Mouse (Mus musculus): ENCODE measurements around the gene Spopl. TPM values are rescaled to one million over a fixed set of nuclear protein-coding genes. Genes with fewer than 3 reads are reported as not detected.
"Not testable (repeated sequence)": the region's sequence is repeated elsewhere in the genome, so short reads cannot be mapped to it uniquely, and the experiment has no call there.

The Spopl gene
- total and polyA plus RNA-seq, 2 experiments from 2014 or later: 6.6 to 16.7 TPM

GRCm38 (mm10) chr2:23547220-23547619, 24.7 kb downstream of the Spopl start:
- Histone ChIP-seq H3K4me3 (ENCODE audit: low read depth, low read length) (no peak overlapping the region), H3K9ac (replicated peaks; ENCODE audit: low read depth, low read length) (no peak overlapping the region), H3K27ac (ENCODE audit: low read depth) (no peak overlapping the region), H3K36me3 (replicated peaks; ENCODE audit: control insufficient read depth, insufficient read depth, low read length) (no peaks in the 10 kb centered on the region), H3K4me1 (ENCODE audit: control insufficient read depth, insufficient read depth) (no peaks in the 10 kb centered on the region), H3K27me3 (ENCODE audit: control insufficient read depth, insufficient read depth, low read length) (no peaks in the 10 kb centered on the region), H3K4me2 (ENCODE audit: low read depth, low read length) (no peak overlapping the region), H3K9me3 (replicated peaks; ENCODE audit: control insufficient read depth, low read length) (no peaks in the 10 kb centered on the region)
- TF ChIP-seq CTCF (IDR thresholded peaks at IDR 0.05; ENCODE audit: low read depth) (no peak), EP300 (IDR thresholded peaks at IDR 0.05; ENCODE audit: low read depth) (no peak)
- WGBS: 97% methylated on average over 1 of the region's 1 CpGs
- DNase-seq (ENCODE audit: low spot score) (no peak), ATAC-seq (ENCODE audit: insufficient read depth, low read depth) (no peak)

GRCm38 (mm10) chr2:23539967-23540366, 31.9 kb downstream of the Spopl start:
- WGBS: 79% methylated on average over 4 of the region's 4 CpGs
- no peaks in the 10 kb centered on the region for H3K4me1 ChIP-seq (ENCODE audit: control insufficient read depth, insufficient read depth)
- TF ChIP-seq CTCF (IDR thresholded peaks at IDR 0.05; ENCODE audit: low read depth): no peak
- TF ChIP-seq EP300 (IDR thresholded peaks at IDR 0.05; ENCODE audit: low read depth): no peak
- no peaks in the 10 kb centered on the region for H3K9me3 ChIP-seq (replicated peaks; ENCODE audit: control insufficient read depth, low read length)
- no peak overlapping the region for H3K9ac ChIP-seq (replicated peaks; ENCODE audit: low read depth, low read length)
- no peak for DNase-seq (ENCODE audit: low spot score)
- no peak for ATAC-seq (ENCODE audit: insufficient read depth, low read depth)
- no peaks in the 10 kb centered on the region for H3K27me3 ChIP-seq (ENCODE audit: control insufficient read depth, insufficient read depth, low read length)
- H3K27ac ChIP-seq (ENCODE audit: low read depth): no peak overlapping the region
- no peak overlapping the region for H3K4me3 ChIP-seq (ENCODE audit: low read depth, low read length)
- H3K4me2 ChIP-seq (ENCODE audit: low read depth, low read length): no peak overlapping the region
- H3K36me3 ChIP-seq (replicated peaks; ENCODE audit: control insufficient read depth, insufficient read depth, low read length): no peaks in the 10 kb centered on the region

- peaks cover 17% of the 10 kb centered on the region for H3K36me3 ChIP-seq (replicated peaks; ENCODE audit: control insufficient read depth, insufficient read depth, low read length)
- ATAC-seq (ENCODE audit: insufficient read depth, low read depth); H3K4me3 ChIP-seq (ENCODE audit: low read depth, low read length); DNase-seq (ENCODE audit: low spot score); H3K4me1 ChIP-seq (ENCODE audit: control insufficient read depth, insufficient read depth); H3K27ac ChIP-seq (ENCODE audit: low read depth); H3K27me3 ChIP-seq (ENCODE audit: control insufficient read depth, insufficient read depth, low read length); H3K9me3 ChIP-seq (replicated peaks; ENCODE audit: control insufficient read depth, low read length); H3K9ac ChIP-seq (replicated peaks; ENCODE audit: low read depth, low read length); H3K4me2 ChIP-seq (ENCODE audit: low read depth, low read length): not testable (repeated sequence)
- WGBS: 84% methylated on average over 2 of the region's 2 CpGs
Measured at GRCm38 (mm10) chr2:23527717-23528116, 44.2 kb downstream of the Spopl start.

- WGBS: 85% methylated on average over 3 of the region's 3 CpGs
- DNase-seq (ENCODE audit: low spot score) (no peak), ATAC-seq (ENCODE audit: insufficient read depth, low read depth) (no peak)
- Histone ChIP-seq H3K36me3 (replicated peaks; ENCODE audit: control insufficient read depth, insufficient read depth, low read length) (peaks cover 12% of the 10 kb centered on the region; the same call in 1 of the 2 replicates), H3K4me1 (ENCODE audit: control insufficient read depth, insufficient read depth) (no peaks in the 10 kb centered on the region), H3K9me3 (replicated peaks; ENCODE audit: control insufficient read depth, low read length) (no peaks in the 10 kb centered on the region), H3K4me3 (ENCODE audit: low read depth, low read length) (no peak overlapping the region), H3K4me2 (ENCODE audit: low read depth, low read length) (no peak overlapping the region), H3K27ac (ENCODE audit: low read depth) (no peak overlapping the region), H3K9ac (replicated peaks; ENCODE audit: low read depth, low read length) (no peak overlapping the region), H3K27me3 (ENCODE audit: control insufficient read depth, insufficient read depth, low read length) (no peaks in the 10 kb centered on the region)
- TF ChIP-seq EP300 (IDR thresholded peaks at IDR 0.05; ENCODE audit: low read depth): no peak
- TF ChIP-seq CTCF (IDR thresholded peaks at IDR 0.05; ENCODE audit: low read depth): no peak
Measured at GRCm38 (mm10) chr2:23505141-23505540, 66.8 kb downstream of the Spopl start.

GRCm38 (mm10) chr2:23481715-23482114, 90.2 kb downstream of the Spopl start:
- Histone ChIP-seq H3K27me3 (ENCODE audit: control insufficient read depth, insufficient read depth, low read length) (no peaks in the 10 kb centered on the region), H3K9me3 (replicated peaks; ENCODE audit: control insufficient read depth, low read length) (0 out of 2 replicates have a peak, but pooled peaks cover 3% of the 10 kb centered on the region), H3K4me2 (ENCODE audit: low read depth, low read length) (no peak overlapping the region), H3K36me3 (replicated peaks; ENCODE audit: control insufficient read depth, insufficient read depth, low read length) (no peaks in the 10 kb centered on the region), H3K4me1 (ENCODE audit: control insufficient read depth, insufficient read depth) (no peaks in the 10 kb centered on the region), H3K27ac (ENCODE audit: low read depth) (no peak overlapping the region), H3K9ac (replicated peaks; ENCODE audit: low read depth, low read length) (no peak overlapping the region), H3K4me3 (ENCODE audit: low read depth, low read length) (no peak overlapping the region)
- TF ChIP-seq EP300 (IDR thresholded peaks at IDR 0.05; ENCODE audit: low read depth) (no peak), CTCF (IDR thresholded peaks at IDR 0.05; ENCODE audit: low read depth) (no peak)
- DNase-seq (ENCODE audit: low spot score): no peak
- 74% methylated on average over 1 of the region's 1 CpGs for WGBS
- no peak for ATAC-seq (ENCODE audit: insufficient read depth, low read depth)

- Histone ChIP-seq H3K4me3 (ENCODE audit: low read depth, low read length) (no peak overlapping the region), H3K36me3 (replicated peaks; ENCODE audit: control insufficient read depth, insufficient read depth, low read length) (no peaks in the 10 kb centered on the region), H3K27ac (ENCODE audit: low read depth) (no peak overlapping the region), H3K27me3 (ENCODE audit: control insufficient read depth, insufficient read depth, low read length) (no peaks in the 10 kb centered on the region), H3K9ac (replicated peaks; ENCODE audit: low read depth, low read length) (no peak overlapping the region), H3K4me1 (ENCODE audit: control insufficient read depth, insufficient read depth) (no peaks in the 10 kb centered on the region), H3K4me2 (ENCODE audit: low read depth, low read length) (no peak overlapping the region), H3K9me3 (replicated peaks; ENCODE audit: control insufficient read depth, low read length) (no peaks in the 10 kb centered on the region)
- DNase-seq (ENCODE audit: low spot score) (no peak), ATAC-seq (ENCODE audit: insufficient read depth, low read depth) (no peak)
- 77% methylated on average over 1 of the region's 1 CpGs for WGBS
- TF ChIP-seq EP300 (IDR thresholded peaks at IDR 0.05; ENCODE audit: low read depth) (no peak), CTCF (IDR thresholded peaks at IDR 0.05; ENCODE audit: low read depth) (no peak)
Measured at GRCm38 (mm10) chr2:23467471-23467870, 104.4 kb downstream of the Spopl start.

Data from heart, postnatal 0 days (tissue).